Mouse (Mus musculus): ENCODE measurements around the gene Syn3. TPM values are rescaled to one million over a fixed set of nuclear protein-coding genes. Genes with fewer than 3 reads are reported as not detected.

Gene Syn3
- polyA plus RNA-seq, 1 experiment: 0.18 TPM

GRCm38 (mm10) chr10:86325272-86325671, 173.4 kb downstream of the Syn3 start:
- TF ChIP-seq CTCF (IDR thresholded peaks at IDR 0.05; ENCODE audit: extremely low read depth, insufficient read depth, insufficient read length, insufficient replicate concordance) (no peak), POLR2A (IDR thresholded peaks at IDR 0.05; ENCODE audit: low read depth, low read length) (no peak)
- no peaks in the 10 kb centered on the region for H3K4me1 ChIP-seq (ENCODE audit: control insufficient read depth, insufficient read depth, insufficient read length)
- no peaks in the 10 kb centered on the region for H3K27me3 ChIP-seq (ENCODE audit: control insufficient read depth, insufficient read depth, low read length)
- H3K36me3 ChIP-seq (ENCODE audit: control insufficient read depth, insufficient read depth, low read length): no peaks in the 10 kb centered on the region
- no peak overlapping the region for H3K4me3 ChIP-seq (ENCODE audit: extremely low read depth, insufficient read depth, insufficient read length)
- no peak overlapping the region for H3K27ac ChIP-seq (ENCODE audit: insufficient read depth, low read length)
- DNase-seq (ENCODE audit: low read depth in 1 of 2, low spot score in 2 of 2): no peak
- WGBS: 68% methylated on average over 5 of the region's 6 CpGs

- no peak for DNase-seq (ENCODE audit: low read depth in 1 of 2, low spot score in 2 of 2)
- Histone ChIP-seq H3K27me3 (ENCODE audit: control insufficient read depth, insufficient read depth, low read length) (no peaks in the 10 kb centered on the region), H3K36me3 (ENCODE audit: control insufficient read depth, insufficient read depth, low read length) (no peaks in the 10 kb centered on the region), H3K4me1 (ENCODE audit: control insufficient read depth, insufficient read depth, insufficient read length) (no peaks in the 10 kb centered on the region), H3K4me3 (ENCODE audit: extremely low read depth, insufficient read depth, insufficient read length) (no peak overlapping the region), H3K27ac (ENCODE audit: insufficient read depth, low read length) (no peak overlapping the region)
- TF ChIP-seq POLR2A (IDR thresholded peaks at IDR 0.05; ENCODE audit: low read depth, low read length): no peak
- no peak for TF ChIP-seq CTCF (IDR thresholded peaks at IDR 0.05; ENCODE audit: extremely low read depth, insufficient read depth, insufficient read length, insufficient replicate concordance)
- 78% methylated on average over 4 of the region's 4 CpGs for WGBS
Measured at GRCm38 (mm10) chr10:86323275-86323994, 175.3 kb downstream of the Syn3 start.

- TF ChIP-seq POLR2A (IDR thresholded peaks at IDR 0.05; ENCODE audit: low read depth, low read length) (no peak), CTCF (IDR thresholded peaks at IDR 0.05; ENCODE audit: extremely low read depth, insufficient read depth, insufficient read length, insufficient replicate concordance) (no peak)
- H3K27me3 ChIP-seq (ENCODE audit: control insufficient read depth, insufficient read depth, low read length): no peaks in the 10 kb centered on the region
- no peak overlapping the region for H3K4me3 ChIP-seq (ENCODE audit: extremely low read depth, insufficient read depth, insufficient read length)
- no peaks in the 10 kb centered on the region for H3K4me1 ChIP-seq (ENCODE audit: control insufficient read depth, insufficient read depth, insufficient read length)
- no peak overlapping the region for H3K27ac ChIP-seq (ENCODE audit: insufficient read depth, low read length)
- DNase-seq (ENCODE audit: low read depth in 1 of 2, low spot score in 2 of 2): no peak
- H3K36me3 ChIP-seq (ENCODE audit: control insufficient read depth, insufficient read depth, low read length): no peaks in the 10 kb centered on the region
- 89% methylated on average over 1 of the region's 1 CpGs for WGBS
Measured at GRCm38 (mm10) chr10:86322006-86322405, 176.7 kb downstream of the Syn3 start.

GRCm38 (mm10) chr10:86321194-86321593, 177.5 kb downstream of the Syn3 start:
- no peaks in the 10 kb centered on the region for H3K4me1 ChIP-seq (ENCODE audit: control insufficient read depth, insufficient read depth, insufficient read length)
- H3K27ac ChIP-seq (ENCODE audit: insufficient read depth, low read length): no peak overlapping the region
- 89% methylated on average over 8 of the region's 8 CpGs for WGBS
- H3K36me3 ChIP-seq (ENCODE audit: control insufficient read depth, insufficient read depth, low read length): no peaks in the 10 kb centered on the region
- no peak overlapping the region for H3K4me3 ChIP-seq (ENCODE audit: extremely low read depth, insufficient read depth, insufficient read length)
- no peak for DNase-seq (ENCODE audit: low read depth in 1 of 2, low spot score in 2 of 2)
- H3K27me3 ChIP-seq (ENCODE audit: control insufficient read depth, insufficient read depth, low read length): no peaks in the 10 kb centered on the region
- TF ChIP-seq POLR2A (IDR thresholded peaks at IDR 0.05; ENCODE audit: low read depth, low read length) (no peak), CTCF (IDR thresholded peaks at IDR 0.05; ENCODE audit: extremely low read depth, insufficient read depth, insufficient read length, insufficient replicate concordance) (no peak)

GRCm38 (mm10) chr10:86320204-86320603, 178.5 kb downstream of the Syn3 start:
- Histone ChIP-seq H3K27ac (ENCODE audit: insufficient read depth, low read length) (no peak overlapping the region), H3K4me1 (ENCODE audit: control insufficient read depth, insufficient read depth, insufficient read length) (no peaks in the 10 kb centered on the region), H3K27me3 (ENCODE audit: control insufficient read depth, insufficient read depth, low read length) (no peaks in the 10 kb centered on the region), H3K36me3 (ENCODE audit: control insufficient read depth, insufficient read depth, low read length) (no peaks in the 10 kb centered on the region), H3K4me3 (ENCODE audit: extremely low read depth, insufficient read depth, insufficient read length) (no peak overlapping the region)
- no peak for TF ChIP-seq CTCF (IDR thresholded peaks at IDR 0.05; ENCODE audit: extremely low read depth, insufficient read depth, insufficient read length, insufficient replicate concordance)
- TF ChIP-seq POLR2A (IDR thresholded peaks at IDR 0.05; ENCODE audit: low read depth, low read length): no peak
- 95% methylated on average over 5 of the region's 5 CpGs for WGBS
- no peak for DNase-seq (ENCODE audit: low read depth in 1 of 2, low spot score in 2 of 2)

- DNase-seq (ENCODE audit: low read depth in 1 of 2, low spot score in 2 of 2): no peak
- no peaks in the 10 kb centered on the region for H3K27me3 ChIP-seq (ENCODE audit: control insufficient read depth, insufficient read depth, low read length)
- WGBS: 76% methylated on average over 3 of the region's 3 CpGs
- no peak overlapping the region for H3K4me3 ChIP-seq (ENCODE audit: extremely low read depth, insufficient read depth, insufficient read length)
- no peak for TF ChIP-seq CTCF (IDR thresholded peaks at IDR 0.05; ENCODE audit: extremely low read depth, insufficient read depth, insufficient read length, insufficient replicate concordance)
- no peak for TF ChIP-seq POLR2A (IDR thresholded peaks at IDR 0.05; ENCODE audit: low read depth, low read length)
- H3K4me1 ChIP-seq (ENCODE audit: control insufficient read depth, insufficient read depth, insufficient read length): no peaks in the 10 kb centered on the region
- no peaks in the 10 kb centered on the region for H3K36me3 ChIP-seq (ENCODE audit: control insufficient read depth, insufficient read depth, low read length)
- no peak overlapping the region for H3K27ac ChIP-seq (ENCODE audit: insufficient read depth, low read length)
Measured at GRCm38 (mm10) chr10:86319526-86319925, 179.2 kb downstream of the Syn3 start.

- no peaks in the 10 kb centered on the region for H3K4me1 ChIP-seq (ENCODE audit: control insufficient read depth, insufficient read depth, insufficient read length)
- no peaks in the 10 kb centered on the region for H3K36me3 ChIP-seq (ENCODE audit: control insufficient read depth, insufficient read depth, low read length)
- H3K4me3 ChIP-seq (ENCODE audit: extremely low read depth, insufficient read depth, insufficient read length): no peak overlapping the region
- 92% methylated on average over 5 of the region's 5 CpGs for WGBS
- H3K27me3 ChIP-seq (ENCODE audit: control insufficient read depth, insufficient read depth, low read length): no peaks in the 10 kb centered on the region
- no peak for DNase-seq (ENCODE audit: low read depth in 1 of 2, low spot score in 2 of 2)
- H3K27ac ChIP-seq (ENCODE audit: insufficient read depth, low read length): no peak overlapping the region
- TF ChIP-seq CTCF (IDR thresholded peaks at IDR 0.05; ENCODE audit: extremely low read depth, insufficient read depth, insufficient read length, insufficient replicate concordance) (no peak), POLR2A (IDR thresholded peaks at IDR 0.05; ENCODE audit: low read depth, low read length) (no peak)
Measured at GRCm38 (mm10) chr10:86318552-86319140, 180.1 kb downstream of the Syn3 start.
